In genomic region chr2:102005377-102006007, GRCm38 (mm10) we compare ENCODE assay signal across 8 mouse cellular contexts.
DNase-seq lines count a peak whose midpoint lies in the region; ATAC-seq and TF ChIP-seq lines count a peak whose summit lies in the region.

No protein-coding gene starts in this region.

- 19% methylated on average over 8 of the region's 8 CpGs for WGBS in lung, embryonic 14.5 days
- 33% methylated on average over 8 of the region's 8 CpGs for WGBS in lung, postnatal 0 days
- WGBS in limb, embryonic 15.5 days: 41% methylated on average over 8 of the region's 8 CpGs
- 20% methylated on average over 8 of the region's 8 CpGs for WGBS in neural tube, embryonic 15.5 days

- no peak overlapping the region for H3K4me3 ChIP-seq in lung, embryonic 14.5 days (ENCODE audit: low read depth, low read length)
- no peak overlapping the region for H3K4me3 ChIP-seq in lung, postnatal 0 days (ENCODE audit: low read depth, low read length)
- H3K4me3 ChIP-seq in limb, embryonic 15.5 days: no peak overlapping the region
- no peak overlapping the region for H3K4me3 ChIP-seq in neural tube, embryonic 15.5 days (replicated peaks)

- peak; percentile 27 for DNase-seq in embryo, embryonic 10 days (ENCODE audit: low spot score)
- DNase-seq in embryo, embryonic 10.5 days (ENCODE audit: low spot score): no peak
- DNase-seq in lung, embryonic 14.5 days: peak; percentile 33
- no peak for DNase-seq in lung, postnatal 0 days (ENCODE audit: low spot score)
- no peak for DNase-seq in testis, postnatal 14 days (ENCODE audit: low spot score)
- DNase-seq in adrenal gland, postnatal 25 days: no peak

- H3K27ac ChIP-seq in lung, embryonic 14.5 days (ENCODE audit: low read depth): peak overlapping the region; percentile 33; the same call in 1 of the 2 replicates
- no peak overlapping the region for H3K27ac ChIP-seq in lung, postnatal 0 days (ENCODE audit: low read length)
- peak overlapping the region; percentile 50 for H3K27ac ChIP-seq in limb, embryonic 15.5 days
- peak overlapping the region; percentile 67 for H3K27ac ChIP-seq in neural tube, embryonic 15.5 days (replicated peaks)

- H3K4me2 ChIP-seq in lung, embryonic 14.5 days: no peak overlapping the region
- no peak overlapping the region for H3K4me2 ChIP-seq in lung, postnatal 0 days (replicated peaks; ENCODE audit: low read depth, low read length)
- no peak overlapping the region for H3K4me2 ChIP-seq in limb, embryonic 15.5 days
- no peak overlapping the region for H3K4me2 ChIP-seq in neural tube, embryonic 15.5 days

- no peak for TF ChIP-seq EP300 in lung, postnatal 0 days (IDR thresholded peaks at IDR 0.05)

- H3K9ac ChIP-seq in lung, embryonic 14.5 days: no peak overlapping the region
- no peak overlapping the region for H3K9ac ChIP-seq in lung, postnatal 0 days (replicated peaks; ENCODE audit: low read depth)
- no peak overlapping the region for H3K9ac ChIP-seq in limb, embryonic 15.5 days
- no peak overlapping the region for H3K9ac ChIP-seq in neural tube, embryonic 15.5 days (replicated peaks)

- ATAC-seq in lung, embryonic 14.5 days (ENCODE audit: insufficient read depth): peak; percentile 11; the same call in 1 of the 2 replicates
- no peak for ATAC-seq in lung, postnatal 0 days
- ATAC-seq in limb, embryonic 15.5 days (ENCODE audit: insufficient number of reproducible peaks, low FRiP score, low TSS enrichment, low read depth): no peak
- ATAC-seq in neural tube, embryonic 15.5 days (ENCODE audit: low FRiP score): no peak

- H3K4me1 ChIP-seq in lung, embryonic 14.5 days (ENCODE audit: insufficient read depth): peaks cover 44% of the 10 kb centered on the region
- peaks cover 18% of the 10 kb centered on the region; the same call in 1 of the 2 replicates for H3K4me1 ChIP-seq in lung, postnatal 0 days (ENCODE audit: insufficient read depth, low read depth, low read length)
- H3K4me1 ChIP-seq in limb, embryonic 15.5 days: peaks cover 46% of the 10 kb centered on the region
- peaks cover 73% of the 10 kb centered on the region for H3K4me1 ChIP-seq in neural tube, embryonic 15.5 days

- no peaks in the 10 kb centered on the region for H3K9me3 ChIP-seq in lung, embryonic 14.5 days (ENCODE audit: low read depth, low read length)
- no peaks in the 10 kb centered on the region for H3K9me3 ChIP-seq in lung, postnatal 0 days (ENCODE audit: low read length)
- H3K9me3 ChIP-seq in limb, embryonic 15.5 days: no peaks in the 10 kb centered on the region
- H3K9me3 ChIP-seq in neural tube, embryonic 15.5 days (replicated peaks): no peaks in the 10 kb centered on the region

- no peaks in the 10 kb centered on the region for H3K36me3 ChIP-seq in lung, embryonic 14.5 days (ENCODE audit: insufficient read depth)
- no peaks in the 10 kb centered on the region for H3K36me3 ChIP-seq in lung, postnatal 0 days (ENCODE audit: insufficient read depth, low read length)
- no peaks in the 10 kb centered on the region for H3K36me3 ChIP-seq in limb, embryonic 15.5 days
- H3K36me3 ChIP-seq in neural tube, embryonic 15.5 days: no peaks in the 10 kb centered on the region

- no peaks in the 10 kb centered on the region for H3K27me3 ChIP-seq in lung, embryonic 14.5 days (ENCODE audit: insufficient read depth, low read length)
- no peaks in the 10 kb centered on the region for H3K27me3 ChIP-seq in lung, postnatal 0 days (replicated peaks; ENCODE audit: insufficient read depth, low read length)
- no peaks in the 10 kb centered on the region for H3K27me3 ChIP-seq in limb, embryonic 15.5 days
- H3K27me3 ChIP-seq in neural tube, embryonic 15.5 days (replicated peaks): no peaks in the 10 kb centered on the region

- TF ChIP-seq CTCF in lung, embryonic 14.5 days (IDR thresholded peaks at IDR 0.05; ENCODE audit: low read depth): no peak
- TF ChIP-seq CTCF in lung, postnatal 0 days (IDR thresholded peaks at IDR 0.05): no peak

Comparison
In these comparisons a context has a peak if more than half of its experiments do, and no peak if none do; other contexts are left out.
1. DNase-seq: peak in embryo, embryonic 10 days (single experiment) and lung, embryonic 14.5 days (single experiment); none in embryo, embryonic 10.5 days (single experiment), lung, postnatal 0 days (single experiment), testis, postnatal 14 days (single experiment) and adrenal gland, postnatal 25 days (single experiment).